Mouse (Mus musculus) splenic B cell, adult 2 months (primary cell): ENCODE measurements at regions not wholly inside any gene's neighbourhood (a gene's known extent, or its start where the extent isn't known, plus 50 kb on each side); places are given as distances from the start of the nearest gene placed in this dataset.
A peak's percentile ranks its signal among the peaks of the same experiment; 100 is the strongest.

ENCODE experiments used
- DNase-seq: peaks from one replicate; pipeline ENCODE4 v3.0.0-alpha.2; 2011; ENCODE audit warnings: low read depth, low spot score
- H3K27me3 ChIP-seq: 2 replicates; pipeline ENCODE4 v1.6.1; 2012; ENCODE audit warnings: mild to moderate bottlenecking, low read length, moderate library complexity, mixed read lengths; ENCODE audit not compliant: control insufficient read depth, poor library complexity, insufficient read depth, severe bottlenecking
- H3K36me3 ChIP-seq: 2 replicates; pipeline ENCODE4 v1.6.1; 2012; ENCODE audit warnings: mild to moderate bottlenecking, low read length, moderate library complexity, mixed read lengths; ENCODE audit not compliant: control insufficient read depth, poor library complexity, insufficient read depth, severe bottlenecking

GRCm38 (mm10) chr15:88535516-88535915, 64.6 kb upstream of the Zdhhc25 start:
- H3K36me3 ChIP-seq: no peaks in the 10 kb centered on the region
- H3K27me3 ChIP-seq: no peaks in the 10 kb centered on the region
- no peak for DNase-seq

DNA sequence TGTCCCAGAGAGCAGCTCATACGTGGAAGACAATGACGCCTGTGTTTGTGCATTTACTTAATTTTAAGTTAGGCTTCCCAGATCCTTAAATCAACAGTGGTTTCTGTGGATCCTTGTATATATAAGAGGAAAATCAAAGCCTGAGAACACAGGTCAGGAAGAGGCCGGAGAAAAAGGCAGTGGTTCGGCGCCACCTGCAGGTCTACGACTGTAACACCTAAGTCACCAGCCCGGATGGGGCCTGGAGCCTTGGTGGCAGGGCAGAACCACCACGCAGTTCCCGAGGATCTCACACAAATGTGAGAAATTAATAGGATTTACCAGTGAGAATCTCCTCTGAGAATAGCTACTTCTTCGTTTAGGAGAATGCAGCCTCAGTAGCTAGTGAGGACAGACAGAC, 62.9 kb upstream of the Zdhhc25 start:
- Histone ChIP-seq H3K27me3 (no peaks in the 10 kb centered on the region), H3K36me3 (no peaks in the 10 kb centered on the region)
- peak; percentile 25 for DNase-seq

DNA sequence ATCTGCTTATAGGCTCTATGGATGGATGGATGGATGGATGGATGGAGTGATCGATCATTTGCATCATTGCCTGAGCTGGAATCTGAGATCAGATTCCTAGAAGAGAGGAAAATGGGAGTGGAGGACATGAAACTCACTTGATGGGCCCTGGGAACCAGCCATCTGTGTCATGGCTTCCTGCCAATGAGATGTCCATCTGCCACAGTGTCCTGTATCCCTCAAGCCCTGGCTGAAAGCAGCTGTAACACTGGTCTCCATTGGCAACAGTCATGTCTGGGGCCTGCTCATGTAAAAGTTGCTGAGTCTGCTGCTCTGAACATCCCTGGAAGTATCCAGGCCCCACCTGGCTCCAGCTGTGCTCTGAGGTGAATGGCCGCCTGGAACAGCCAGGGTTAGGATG, 57.5 kb upstream of the Zdhhc25 start:
- no peaks in the 10 kb centered on the region for H3K27me3 ChIP-seq
- no peaks in the 10 kb centered on the region for H3K36me3 ChIP-seq
- no peak for DNase-seq

DNA sequence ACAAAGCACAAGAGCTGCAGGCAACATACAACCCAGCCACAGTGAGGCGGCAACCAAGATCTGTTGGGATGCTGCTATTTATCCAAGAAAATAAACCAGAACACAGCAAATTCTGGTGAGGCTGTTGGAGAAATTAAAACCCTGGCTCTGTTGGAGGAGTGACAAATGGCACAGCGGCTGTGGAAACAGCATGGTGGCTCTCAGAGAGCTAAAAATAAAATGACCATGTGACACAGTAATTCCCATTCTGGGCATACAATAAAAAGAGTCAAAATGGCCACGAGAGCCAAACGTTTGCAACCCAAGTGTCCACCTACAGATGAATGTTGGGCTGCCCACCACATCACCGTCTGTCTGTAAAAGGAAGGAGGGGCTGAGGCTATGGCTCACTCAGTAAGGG, 55.9 kb upstream of the Zdhhc25 start:
- H3K27me3 ChIP-seq: no peaks in the 10 kb centered on the region
- DNase-seq: no peak

DNA sequence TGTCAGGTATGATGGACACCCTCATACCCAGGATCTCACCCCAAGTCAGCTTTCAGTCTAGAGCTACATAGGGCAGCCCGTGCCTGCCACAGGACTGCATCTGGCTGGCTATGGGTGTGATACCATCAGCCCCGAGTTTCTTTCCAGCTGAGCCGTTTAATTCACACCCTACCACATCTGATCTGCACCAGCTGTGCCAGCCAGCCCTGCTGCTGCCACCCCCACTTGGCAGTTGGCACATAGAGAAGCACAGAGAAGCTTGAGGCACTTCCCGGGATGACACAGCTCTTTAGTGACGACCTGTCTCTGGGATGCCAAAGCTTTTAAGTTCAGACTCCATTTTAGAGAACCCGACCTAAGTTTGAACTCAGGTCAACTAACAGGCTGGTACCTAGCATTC, 51.8 kb upstream of the Zdhhc25 start:
- no peak for DNase-seq
- H3K27me3 ChIP-seq: no peaks in the 10 kb centered on the region
- H3K36me3 ChIP-seq: no peaks in the 10 kb centered on the region

More for the DNA sequence above, 55.9 kb upstream of the Zdhhc25 start:
- H3K36me3 ChIP-seq: no peaks in the 10 kb centered on the region
